Mouse (Mus musculus) lung, postnatal 0 days (tissue): ENCODE measurements at regions not wholly inside any gene's neighbourhood (a gene's known extent, or its start where the extent isn't known, plus 50 kb on each side); places are given as distances from the start of the nearest gene placed in this dataset.

ENCODE experiments used
- ATAC-seq: fragments of 200-750 bp; cut with Nextera tagmentation; 2 replicates; pipeline ENCODE4 v1.8.0; 2017; ENCODE audit warnings: moderate library complexity
- DNase-seq: peaks from one replicate; pipeline ENCODE4 v3.0.0-alpha.2; 2016; ENCODE audit warnings: low spot score
- H3K27ac ChIP-seq: fragments of 300-500 bp; sonication (generic); 2 replicates; pipeline ENCODE4 v1.5.1; 2014; ENCODE audit warnings: antibody characterized with exemption, mild to moderate bottlenecking, low read length, mixed read lengths
- H3K27me3 ChIP-seq: fragments of 300-500 bp; sonication (generic); replicated peaks from 2 replicates; pipeline ENCODE4 v1.6.1; 2014; ENCODE audit warnings: low read length, mixed read lengths; ENCODE audit not compliant: insufficient read depth
- H3K36me3 ChIP-seq: fragments of 300-500 bp; sonication (generic); 2 replicates; pipeline ENCODE4 v1.6.1; 2014; ENCODE audit warnings: low read length, mixed read lengths; ENCODE audit not compliant: insufficient read depth
- H3K4me1 ChIP-seq: fragments of 300-500 bp; sonication (generic); 2 replicates; pipeline ENCODE4 v1.6.1; 2014; ENCODE audit warnings: antibody characterized with exemption, low read depth, low read length, mixed read lengths; ENCODE audit not compliant: insufficient read depth
- H3K4me2 ChIP-seq: fragments of 300-500 bp; sonication (generic); replicated peaks from 2 replicates; pipeline ENCODE4 v1.6.1; 2014; ENCODE audit warnings: low read depth, mild to moderate bottlenecking, low read length, moderate library complexity, mixed read lengths
- H3K4me3 ChIP-seq: fragments of 300-500 bp; sonication (generic); 2 replicates; pipeline ENCODE4 v1.5.1; 2014; ENCODE audit warnings: low read depth, low read length
- H3K9ac ChIP-seq: fragments of 300-500 bp; sonication (generic); replicated peaks from 2 replicates; pipeline ENCODE4 v1.6.1; 2014; ENCODE audit warnings: low read depth, mild to moderate bottlenecking
- H3K9me3 ChIP-seq: fragments of 300-500 bp; sonication (generic); 2 replicates; pipeline ENCODE4 v1.6.1; 2016; ENCODE audit warnings: low read length, mixed read lengths
- CTCF ChIP-seq: IDR thresholded peaks from 2 replicates; pipeline ENCODE4 v1.5.1; 2016; ENCODE audit warnings: antibody characterized with exemption, mild to moderate bottlenecking
- EP300 ChIP-seq: IDR thresholded peaks from 2 replicates; pipeline ENCODE4 v1.6.1; 2016; ENCODE audit warnings: antibody characterized with exemption, mild to moderate bottlenecking, control low read depth
- WGBS: fragments of 180-500 bp; shearing (Covaris S2); extraction: QIAGEN DNeasy Blood & Tissue Kit; methylation state at CpG from one replicate; pipeline ENCODE4 v1.1.7; 2014; 5-methylcytosine and 5-hydroxymethylcytosine counted together

DNA sequence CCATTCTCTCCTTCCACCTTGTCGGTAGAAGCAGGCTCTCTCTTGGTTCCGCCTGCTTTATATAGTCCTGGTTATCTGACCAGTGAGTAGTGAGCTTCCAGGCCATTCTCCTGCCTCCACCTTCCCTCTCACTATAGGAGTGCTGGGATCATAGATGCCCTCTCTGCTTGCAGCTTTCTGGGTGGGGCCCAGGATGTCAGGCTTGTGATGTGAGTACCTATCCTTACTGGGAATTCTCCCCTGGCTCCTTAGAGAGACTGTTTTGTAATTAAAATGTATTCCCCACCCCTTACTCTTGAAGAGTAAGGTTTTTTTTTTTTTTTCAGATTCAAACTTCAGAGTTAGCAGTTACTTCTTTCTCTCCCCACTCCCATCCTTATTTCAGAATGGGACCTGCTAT, 291.1 kb upstream of the Rtl1 start:
- Histone ChIP-seq H3K27ac (no peak overlapping the region), H3K4me1 (no peaks in the 10 kb centered on the region), H3K36me3 (no peaks in the 10 kb centered on the region), H3K9ac (no peak overlapping the region), H3K4me2 (no peak overlapping the region), H3K27me3 (no peaks in the 10 kb centered on the region), H3K9me3 (no peaks in the 10 kb centered on the region), H3K4me3 (no peak overlapping the region)
- TF ChIP-seq EP300 (no peak), CTCF (no peak)
- WGBS: 83% methylated on average over 2 of the region's 2 CpGs
- no peak for ATAC-seq
- no peak for DNase-seq

DNA sequence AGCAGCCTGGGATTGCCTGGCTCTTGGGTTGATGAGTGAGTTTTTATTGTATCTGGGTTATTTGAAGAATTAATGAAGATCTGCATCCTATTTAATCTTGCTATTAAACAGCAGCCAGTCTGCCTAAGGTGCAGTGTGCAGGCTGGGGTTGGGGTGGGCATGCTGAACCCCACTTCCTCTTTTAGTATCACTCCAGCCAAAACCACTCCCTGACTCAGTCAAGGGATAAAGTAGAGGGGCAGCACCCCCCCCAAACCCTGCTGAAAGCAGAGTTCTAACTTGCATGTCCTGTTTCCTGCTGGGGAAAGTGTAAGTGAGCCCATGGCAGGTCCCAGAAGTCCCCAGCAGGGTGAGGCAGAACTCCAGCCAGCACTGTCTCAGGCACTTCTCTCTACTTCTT, 292.7 kb upstream of the Rtl1 start:
- Histone ChIP-seq H3K4me2 (no peak overlapping the region), H3K4me1 (no peaks in the 10 kb centered on the region), H3K36me3 (no peaks in the 10 kb centered on the region), H3K27ac (no peak overlapping the region), H3K9ac (no peak overlapping the region), H3K9me3 (no peaks in the 10 kb centered on the region), H3K4me3 (no peak overlapping the region), H3K27me3 (no peaks in the 10 kb centered on the region)
- TF ChIP-seq CTCF (no peak), EP300 (no peak)
- no peak for DNase-seq
- ATAC-seq: no peak

- DNase-seq: no peak
- Histone ChIP-seq H3K36me3 (no peaks in the 10 kb centered on the region), H3K4me1 (no peaks in the 10 kb centered on the region), H3K27me3 (no peaks in the 10 kb centered on the region), H3K27ac (no peak overlapping the region), H3K9ac (no peak overlapping the region), H3K4me2 (no peak overlapping the region), H3K9me3 (no peaks in the 10 kb centered on the region), H3K4me3 (no peak overlapping the region)
- ATAC-seq: no peak
- no peak for TF ChIP-seq CTCF
- no peak for TF ChIP-seq EP300
- 64% methylated on average over 4 of the region's 4 CpGs for WGBS
Observed at GRCm38 (mm10) chr12:109893657-109894056, 293.5 kb upstream of the Rtl1 start.

- TF ChIP-seq EP300: no peak
- TF ChIP-seq CTCF: no peak
- Histone ChIP-seq H3K9me3 (no peaks in the 10 kb centered on the region), H3K36me3 (no peaks in the 10 kb centered on the region), H3K4me1 (no peaks in the 10 kb centered on the region), H3K27ac (no peak overlapping the region), H3K4me2 (no peak overlapping the region), H3K4me3 (no peak overlapping the region), H3K9ac (no peak overlapping the region), H3K27me3 (no peaks in the 10 kb centered on the region)
- 50% methylated on average over 7 of the region's 7 CpGs for WGBS
- DNase-seq (peak; percentile 12), ATAC-seq (no peak)
Observed at GRCm38 (mm10) chr12:109895389-109895788, 295.3 kb upstream of the Rtl1 start.

GRCm38 (mm10) chr12:109896397-109896796, 296.3 kb upstream of the Rtl1 start:
- Histone ChIP-seq H3K9me3 (no peaks in the 10 kb centered on the region), H3K4me3 (no peak overlapping the region), H3K9ac (no peak overlapping the region), H3K4me1 (no peaks in the 10 kb centered on the region), H3K27ac (no peak overlapping the region), H3K27me3 (no peaks in the 10 kb centered on the region), H3K4me2 (no peak overlapping the region), H3K36me3 (no peaks in the 10 kb centered on the region)
- DNase-seq: no peak
- TF ChIP-seq EP300 (no peak), CTCF (no peak)
- WGBS: 89% methylated on average over 9 of the region's 9 CpGs
- no peak for ATAC-seq

GRCm38 (mm10) chr12:109896906-109897305, 296.8 kb upstream of the Rtl1 start:
- Histone ChIP-seq H3K27ac (no peak overlapping the region), H3K4me1 (no peaks in the 10 kb centered on the region), H3K27me3 (no peaks in the 10 kb centered on the region), H3K4me2 (no peak overlapping the region), H3K4me3 (no peak overlapping the region), H3K9ac (no peak overlapping the region), H3K9me3 (no peaks in the 10 kb centered on the region), H3K36me3 (no peaks in the 10 kb centered on the region)
- 71% methylated on average over 10 of the region's 10 CpGs for WGBS
- DNase-seq: no peak
- no peak for ATAC-seq
- TF ChIP-seq CTCF (no peak), EP300 (no peak)

DNA sequence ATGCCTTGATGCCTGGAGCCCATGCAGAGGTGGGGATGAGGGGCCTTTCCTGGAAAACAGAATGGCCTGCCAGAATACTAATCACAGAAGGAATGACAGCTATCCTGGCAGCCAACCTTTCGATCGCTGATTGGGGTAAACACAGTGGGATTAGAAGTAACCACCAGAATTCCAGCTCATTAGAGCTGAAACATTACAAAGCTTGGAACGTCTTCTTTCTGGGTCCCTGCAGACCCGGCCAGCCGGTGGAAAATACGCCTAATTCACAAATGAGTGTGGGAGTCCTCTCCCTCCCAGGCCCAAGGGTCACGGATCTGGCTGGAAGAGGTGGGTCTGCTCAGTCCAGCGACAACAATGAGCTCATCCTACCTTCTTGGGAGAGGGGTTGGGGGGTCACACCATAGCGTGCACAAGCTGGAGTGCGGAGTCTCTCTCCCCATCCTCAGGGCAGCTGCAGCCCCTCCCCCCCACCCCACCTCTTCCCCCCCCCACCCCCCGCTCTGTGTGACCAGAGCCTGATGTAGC, 297.8 kb upstream of the Rtl1 start:
- H3K4me2 ChIP-seq: no peak overlapping the region
- no peaks in the 10 kb centered on the region for H3K27me3 ChIP-seq
- no peak overlapping the region for H3K9ac ChIP-seq
- 84% methylated on average over 11 of the region's 11 CpGs for WGBS
- TF ChIP-seq EP300 (no peak), CTCF (no peak)
- ATAC-seq (no peak), DNase-seq (no peak)
- H3K27ac ChIP-seq: no peak overlapping the region
- H3K36me3 ChIP-seq: no peaks in the 10 kb centered on the region
- no peak overlapping the region for H3K4me3 ChIP-seq
- H3K9me3 ChIP-seq: no peaks in the 10 kb centered on the region
- H3K4me1 ChIP-seq: no peaks in the 10 kb centered on the region
